Comparison of ENCODE assay signal across 18 mouse cellular contexts in the genomic region with DNA sequence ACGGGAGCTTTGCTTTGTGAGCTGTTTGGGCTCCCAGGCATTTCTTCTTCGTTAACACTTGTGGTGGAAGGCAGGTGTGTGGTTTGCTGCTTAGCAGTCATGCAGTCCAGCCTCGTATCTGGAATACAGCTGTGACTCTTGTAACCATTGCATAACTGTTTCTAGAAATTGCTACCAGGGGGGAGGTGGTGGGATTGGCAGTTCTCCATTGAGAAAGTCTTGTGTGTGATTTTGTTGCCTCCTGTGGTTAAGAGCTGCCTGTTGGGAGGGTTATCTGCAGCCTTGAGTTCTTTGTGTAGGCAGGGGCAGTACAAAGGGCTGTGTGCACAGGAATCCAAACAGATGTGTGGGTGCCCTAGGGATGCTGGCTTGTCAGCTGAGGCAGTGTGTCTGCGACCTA. TPM values are rescaled to one million over a fixed set of nuclear protein-coding genes. Genes with fewer than 3 reads are reported as not detected.
"Had no signal": no experiment of that assay in that cellular context is flagged by ENCODE, and none has a peak within 500 bp of the region (broad histone marks: within the 10 kb centered on the region; RNA-seq: fewer than 3 reads in every experiment).

No protein-coding gene starts in this region.

- H3K4me3 ChIP-seq: layer of hippocampus, adult 2 months; liver, embryonic 13.5 days; myocyte; neural tube, embryonic 13.5 days had no signal

- H3K27me3 ChIP-seq: liver, embryonic 13.5 days; neural tube, embryonic 13.5 days had no signal

- H3K4me2 ChIP-seq: liver, embryonic 13.5 days; neural tube, embryonic 13.5 days had no signal

- H3K36me3 ChIP-seq: liver, embryonic 13.5 days had no signal

- H3K27ac ChIP-seq: kidney, postnatal 0 days; layer of hippocampus, adult 2 months; liver, embryonic 13.5 days; neural tube, embryonic 13.5 days had no signal

- H3K9me3 ChIP-seq: liver, embryonic 13.5 days; neural tube, embryonic 13.5 days had no signal

- H3K4me1 ChIP-seq: liver, embryonic 13.5 days; neural tube, embryonic 13.5 days had no signal

- H3K9ac ChIP-seq: liver, embryonic 13.5 days; neural tube, embryonic 13.5 days had no signal

- DNase-seq: kidney, adult 18-20 months; kidney, adult 9 months; kidney, postnatal 25 days; layer of hippocampus, adult 9-11 months; liver, embryonic 13.5 days; lung, adult 2 months; lung, postnatal 14 days; lung, postnatal 4 days; midbrain, embryonic 14.5 days; thymus, adult 18-20 months; thymus, postnatal 36 days had no signal

RNA-seq across cellular contexts. Expression of a gene that starts 53.4 kb away (rescaled TPM):
- total RNA-seq: monocyte, adult 5-6 weeks; neutrophil, adult 5-6 weeks had no signal

RNA-seq across cellular contexts. Expression of a gene that starts 56.9 kb away (rescaled TPM):
- total RNA-seq: megakaryocyte, adult 5-6 weeks had no signal
